Mouse (Mus musculus): Measurements from ENCODE around the gene Gpatch3. TPM values are rescaled to one million over a fixed set of nuclear protein-coding genes. Genes with fewer than 3 reads are reported as not detected.

Gene Gpatch3
- polyA plus RNA-seq, 2 experiments: 8.0 to 8.1 TPM

DNA sequence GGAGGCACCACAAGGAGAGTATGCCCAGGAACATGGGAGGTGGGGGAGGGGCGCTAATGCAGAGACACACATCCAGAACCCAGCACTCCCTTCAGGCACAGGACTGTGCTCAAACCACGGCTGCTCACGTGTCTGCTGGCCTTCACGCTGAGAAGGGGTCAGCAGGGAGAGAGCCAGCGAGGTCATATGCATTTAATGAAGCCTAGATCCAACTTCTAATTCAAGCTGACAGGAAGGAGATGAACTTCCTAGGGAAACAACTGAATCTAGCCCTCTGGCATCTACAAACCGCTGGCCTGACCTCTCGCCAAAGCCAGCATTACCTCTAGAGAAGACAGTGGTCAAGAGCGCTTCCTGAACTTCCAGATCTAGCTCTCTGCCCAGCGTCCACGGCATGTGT is 40.9 kb downstream of the Gpatch3 start:
- Histone ChIP-seq H3K36me3 (ENCODE audit: control insufficient read depth, insufficient read depth, low read length) (peaks cover 70% of the 10 kb centered on the region), H3K4me1 (ENCODE audit: control insufficient read depth, insufficient read depth, low read length) (no peaks in the 10 kb centered on the region), H3K27ac (replicated peaks; ENCODE audit: low read depth, low read length) (no peak overlapping the region), H3K27me3 (ENCODE audit: control insufficient read depth, insufficient read depth, low read length) (no peaks in the 10 kb centered on the region), H3K9me3 (ENCODE audit: control insufficient read depth, low read length) (peaks cover 6% of the 10 kb centered on the region; the same call in 1 of the 2 replicates), H3K4me3 (replicated peaks; ENCODE audit: low read length) (no peak overlapping the region), H3K9ac (ENCODE audit: low read depth, low read length, severe bottlenecking) (no peak overlapping the region), H3K4me2 (replicated peaks; ENCODE audit: low read depth, low read length, severe bottlenecking) (no peak overlapping the region)
- TF ChIP-seq POLR2A (IDR thresholded peaks at IDR 0.05; ENCODE audit: borderline replicate concordance, extremely low read depth, insufficient read depth, insufficient read length): no peak
- no peak for DNase-seq (ENCODE audit: low spot score)
- ATAC-seq (ENCODE audit: low FRiP score, low read depth): no peak
- WGBS: 77% methylated on average over 10 of the region's 10 CpGs

DNA sequence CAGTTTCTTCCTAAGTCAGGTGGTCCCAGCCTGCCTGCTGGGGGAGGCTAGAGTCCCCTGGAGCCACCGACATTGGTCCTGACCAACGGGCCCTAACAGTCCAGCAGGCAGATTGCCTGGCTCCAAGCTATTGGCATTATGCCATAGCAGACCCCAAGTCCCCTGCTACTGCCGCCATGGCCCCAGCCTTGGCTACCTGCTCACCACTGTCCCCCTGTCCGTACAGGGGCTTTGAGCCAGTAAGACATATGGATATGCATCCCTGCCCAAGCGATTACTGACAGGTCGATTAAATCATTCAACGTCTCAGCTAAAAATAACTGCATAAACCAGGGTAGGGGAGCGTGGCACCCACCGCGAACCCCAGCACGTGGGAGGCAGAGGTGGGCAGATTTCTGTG is 43.4 kb downstream of the Gpatch3 start:
- ATAC-seq (ENCODE audit: low FRiP score, low read depth) (no peak), DNase-seq (ENCODE audit: low spot score) (no peak)
- Histone ChIP-seq H3K9ac (ENCODE audit: low read depth, low read length, severe bottlenecking) (no peak overlapping the region), H3K4me2 (replicated peaks; ENCODE audit: low read depth, low read length, severe bottlenecking) (no peak overlapping the region), H3K4me3 (replicated peaks; ENCODE audit: low read length) (no peak overlapping the region), H3K27ac (replicated peaks; ENCODE audit: low read depth, low read length) (no peak overlapping the region), H3K9me3 (ENCODE audit: control insufficient read depth, low read length) (no peaks in the 10 kb centered on the region), H3K4me1 (ENCODE audit: control insufficient read depth, insufficient read depth, low read length) (no peaks in the 10 kb centered on the region), H3K27me3 (ENCODE audit: control insufficient read depth, insufficient read depth, low read length) (no peaks in the 10 kb centered on the region), H3K36me3 (ENCODE audit: control insufficient read depth, insufficient read depth, low read length) (peaks cover 55% of the 10 kb centered on the region)
- WGBS: 94% methylated on average over 11 of the region's 11 CpGs
- no peak for TF ChIP-seq POLR2A (IDR thresholded peaks at IDR 0.05; ENCODE audit: borderline replicate concordance, extremely low read depth, insufficient read depth, insufficient read length)

DNA sequence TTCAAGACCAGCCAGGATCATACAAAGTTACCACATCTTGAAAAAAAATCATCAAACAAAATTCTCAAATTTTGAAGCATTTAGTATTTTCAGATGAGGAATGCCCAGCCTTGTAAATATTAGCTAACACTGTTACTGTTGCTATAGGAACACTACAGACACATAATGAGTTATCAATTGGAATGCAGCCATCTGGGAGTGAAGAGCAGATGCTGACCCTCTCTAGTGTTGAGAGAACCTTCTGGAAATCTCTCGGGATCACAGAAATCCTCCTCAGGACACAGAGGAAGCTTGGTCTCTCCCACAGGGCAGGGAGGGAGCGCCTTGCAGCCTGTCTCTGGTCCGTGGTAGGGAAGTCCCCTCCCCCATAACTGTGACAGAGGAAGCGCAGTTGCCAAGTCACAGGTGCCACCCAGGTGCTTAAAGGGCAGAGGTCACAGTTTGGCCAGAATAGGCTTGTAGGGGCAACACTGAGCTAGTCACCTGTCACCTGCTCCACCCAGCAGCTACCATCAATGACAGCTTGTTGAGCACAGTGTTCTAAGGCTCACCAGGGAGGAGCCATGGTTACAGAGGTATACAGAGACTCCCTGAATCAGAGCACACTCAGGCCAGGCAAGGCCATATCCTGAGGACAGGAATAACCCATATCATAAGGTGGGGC is 45.1 kb downstream of the Gpatch3 start:
- no peak for TF ChIP-seq POLR2A (IDR thresholded peaks at IDR 0.05; ENCODE audit: borderline replicate concordance, extremely low read depth, insufficient read depth, insufficient read length)
- ATAC-seq (ENCODE audit: low FRiP score, low read depth): no peak
- no peak for DNase-seq (ENCODE audit: low spot score)
- WGBS: 73% methylated on average over 4 of the region's 4 CpGs
- Histone ChIP-seq H3K4me3 (replicated peaks; ENCODE audit: low read length) (no peak overlapping the region), H3K4me2 (replicated peaks; ENCODE audit: low read depth, low read length, severe bottlenecking) (no peak overlapping the region), H3K36me3 (ENCODE audit: control insufficient read depth, insufficient read depth, low read length) (peaks cover 50% of the 10 kb centered on the region), H3K27me3 (ENCODE audit: control insufficient read depth, insufficient read depth, low read length) (no peaks in the 10 kb centered on the region), H3K9ac (ENCODE audit: low read depth, low read length, severe bottlenecking) (no peak overlapping the region), H3K27ac (replicated peaks; ENCODE audit: low read depth, low read length) (no peak overlapping the region), H3K4me1 (ENCODE audit: control insufficient read depth, insufficient read depth, low read length) (no peaks in the 10 kb centered on the region), H3K9me3 (ENCODE audit: control insufficient read depth, low read length) (no peaks in the 10 kb centered on the region)

DNA sequence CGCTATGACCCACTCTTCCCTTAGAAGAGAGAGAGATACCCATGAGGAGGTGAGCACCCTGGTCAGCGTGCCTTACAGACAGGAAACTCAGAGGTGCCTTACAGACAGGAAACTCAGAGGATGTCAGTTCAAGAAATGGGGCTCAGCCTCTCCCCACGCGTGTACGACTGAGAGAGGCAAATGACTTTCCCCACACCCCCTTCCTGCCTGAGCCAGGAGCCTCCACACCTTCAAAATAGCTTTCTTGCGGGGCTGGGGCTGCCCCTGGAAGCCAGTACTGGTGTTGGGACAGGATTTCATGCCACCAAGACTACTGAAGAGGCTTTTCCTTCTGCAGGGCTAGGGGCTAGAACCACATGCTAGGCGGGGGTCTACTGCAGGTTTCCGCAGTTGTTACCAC is 46.1 kb downstream of the Gpatch3 start:
- no peak for TF ChIP-seq POLR2A (IDR thresholded peaks at IDR 0.05; ENCODE audit: borderline replicate concordance, extremely low read depth, insufficient read depth, insufficient read length)
- WGBS: 90% methylated on average over 8 of the region's 8 CpGs
- Histone ChIP-seq H3K27ac (replicated peaks; ENCODE audit: low read depth, low read length) (no peak overlapping the region), H3K36me3 (ENCODE audit: control insufficient read depth, insufficient read depth, low read length) (peaks cover 50% of the 10 kb centered on the region), H3K9me3 (ENCODE audit: control insufficient read depth, low read length) (no peaks in the 10 kb centered on the region), H3K4me3 (replicated peaks; ENCODE audit: low read length) (no peak overlapping the region), H3K4me1 (ENCODE audit: control insufficient read depth, insufficient read depth, low read length) (no peaks in the 10 kb centered on the region), H3K4me2 (replicated peaks; ENCODE audit: low read depth, low read length, severe bottlenecking) (no peak overlapping the region), H3K27me3 (ENCODE audit: control insufficient read depth, insufficient read depth, low read length) (no peaks in the 10 kb centered on the region), H3K9ac (ENCODE audit: low read depth, low read length, severe bottlenecking) (no peak overlapping the region)
- DNase-seq (ENCODE audit: low spot score): no peak
- no peak for ATAC-seq (ENCODE audit: low FRiP score, low read depth)

DNA sequence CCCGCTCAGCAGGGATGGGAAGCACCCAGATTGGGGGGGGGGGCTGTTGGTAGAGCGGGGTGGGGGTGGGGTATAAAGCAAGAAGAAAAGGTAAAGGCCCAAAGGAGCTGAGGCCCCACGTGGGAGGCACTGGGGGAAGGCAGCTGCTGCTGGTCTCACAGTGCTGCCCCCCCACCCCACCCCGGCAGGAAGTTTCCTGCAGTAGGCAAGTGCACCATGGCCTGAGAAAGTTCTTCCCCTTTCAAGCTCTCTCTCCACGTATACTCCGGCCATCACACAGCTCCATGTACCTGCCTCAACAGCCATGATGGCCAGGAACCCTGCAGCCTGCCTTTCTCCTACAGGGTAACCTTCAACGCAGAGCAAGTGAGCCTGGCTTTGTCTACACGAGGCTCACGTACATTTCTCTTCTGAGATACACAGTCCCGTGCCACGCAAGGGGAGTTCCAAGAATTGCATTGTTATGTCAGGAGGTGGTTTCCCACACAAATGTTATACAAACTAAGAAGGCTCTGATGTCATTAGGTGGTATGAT is 47.7 kb downstream of the Gpatch3 start:
- TF ChIP-seq POLR2A (IDR thresholded peaks at IDR 0.05; ENCODE audit: borderline replicate concordance, extremely low read depth, insufficient read depth, insufficient read length): no peak
- Histone ChIP-seq H3K27me3 (ENCODE audit: control insufficient read depth, insufficient read depth, low read length) (no peaks in the 10 kb centered on the region), H3K9ac (ENCODE audit: low read depth, low read length, severe bottlenecking) (no peak overlapping the region), H3K4me2 (replicated peaks; ENCODE audit: low read depth, low read length, severe bottlenecking) (no peak overlapping the region), H3K4me3 (replicated peaks; ENCODE audit: low read length) (no peak overlapping the region), H3K27ac (replicated peaks; ENCODE audit: low read depth, low read length) (no peak overlapping the region), H3K9me3 (ENCODE audit: control insufficient read depth, low read length) (no peaks in the 10 kb centered on the region), H3K36me3 (ENCODE audit: control insufficient read depth, insufficient read depth, low read length) (peaks cover 63% of the 10 kb centered on the region), H3K4me1 (ENCODE audit: control insufficient read depth, insufficient read depth, low read length) (no peaks in the 10 kb centered on the region)
- no peak for ATAC-seq (ENCODE audit: low FRiP score, low read depth)
- WGBS: 81% methylated on average over 10 of the region's 11 CpGs
- no peak for DNase-seq (ENCODE audit: low spot score)
